Mouse (Mus musculus) hindbrain, postnatal 0 days (tissue): ENCODE measurements around the gene Stk19. TPM values are rescaled to one million over a fixed set of nuclear protein-coding genes. Genes with fewer than 3 reads are reported as not detected.

Experiments
- ATAC-seq: fragments of 200-750 bp; cut with Nextera tagmentation; 2 replicates; pipeline ENCODE4 v1.8.0; 2017; ENCODE audit warnings: mild to moderate bottlenecking, moderate TSS enrichment, moderate library complexity
- DNase-seq: peaks from one replicate; pipeline ENCODE4 v3.0.0-alpha.2; 2015; ENCODE audit warnings: low spot score
- H3K27ac ChIP-seq: fragments of 300-500 bp; sonication (generic); 2 replicates; pipeline ENCODE4 v1.5.1; 2014; ENCODE audit warnings: mild to moderate bottlenecking
- H3K27me3 ChIP-seq: fragments of 300-500 bp; sonication (generic); 2 replicates; pipeline ENCODE4 v1.6.1; 2014; ENCODE audit warnings: low read length, mixed read lengths; ENCODE audit not compliant: insufficient read depth
- H3K36me3 ChIP-seq: fragments of 300-500 bp; sonication (generic); 2 replicates; pipeline ENCODE4 v1.6.1; 2014; ENCODE audit warnings: low read length, mixed read lengths; ENCODE audit not compliant: insufficient read depth
- H3K4me1 ChIP-seq: fragments of 300-500 bp; sonication (generic); 2 replicates; pipeline ENCODE4 v1.6.1; 2014; ENCODE audit warnings: antibody characterized with exemption, low read length, mixed read lengths; ENCODE audit not compliant: insufficient read depth
- H3K4me2 ChIP-seq: fragments of 300-500 bp; sonication (generic); 2 replicates; pipeline ENCODE4 v1.6.1; 2014; ENCODE audit warnings: low read depth, mild to moderate bottlenecking, low read length, moderate library complexity, mixed read lengths
- H3K4me3 ChIP-seq: fragments of 300-500 bp; sonication (generic); 2 replicates; pipeline ENCODE4 v1.5.1; 2014; ENCODE audit warnings: low read length
- H3K9ac ChIP-seq: fragments of 300-500 bp; sonication (generic); replicated peaks from 2 replicates; pipeline ENCODE4 v1.6.1; 2014; ENCODE audit warnings: mild to moderate bottlenecking, low read length, moderate library complexity, mixed read lengths
- H3K9me3 ChIP-seq: fragments of 300-500 bp; sonication (generic); 2 replicates; pipeline ENCODE4 v1.6.1; 2016; ENCODE audit warnings: low read length, mixed read lengths
- CTCF ChIP-seq: IDR thresholded peaks from 2 replicates; pipeline ENCODE4 v1.5.1; 2016; ENCODE audit warnings: antibody characterized with exemption, control low read depth, low read depth
- WGBS: fragments of 180-500 bp; shearing (Covaris S2); extraction: QIAGEN DNeasy Blood & Tissue Kit; methylation state at CpG from one replicate; pipeline ENCODE4 v1.1.7; 2014; 5-methylcytosine and 5-hydroxymethylcytosine counted together
- polyA plus RNA-seq: library from polyadenylated mRNA; unstranded; fragments of >200 nt; fragmentation: Nextera tagmentation; extraction: Ambion mirVana; gene quantifications from 2 replicates; pipeline ENCODE4 v1.2.1, GENCODE M21; 2015
- total RNA-seq: library from RNA; depleted of rRNA; stranded (reverse); fragments of >200 nt; gene quantifications from 2 replicates; pipeline ENCODE4 v1.2.3, GENCODE M21; 2014

Stk19 gene
- total and polyA plus RNA-seq, 2 experiments from 2014 or later: 29.6 to 46.5 TPM

DNA sequence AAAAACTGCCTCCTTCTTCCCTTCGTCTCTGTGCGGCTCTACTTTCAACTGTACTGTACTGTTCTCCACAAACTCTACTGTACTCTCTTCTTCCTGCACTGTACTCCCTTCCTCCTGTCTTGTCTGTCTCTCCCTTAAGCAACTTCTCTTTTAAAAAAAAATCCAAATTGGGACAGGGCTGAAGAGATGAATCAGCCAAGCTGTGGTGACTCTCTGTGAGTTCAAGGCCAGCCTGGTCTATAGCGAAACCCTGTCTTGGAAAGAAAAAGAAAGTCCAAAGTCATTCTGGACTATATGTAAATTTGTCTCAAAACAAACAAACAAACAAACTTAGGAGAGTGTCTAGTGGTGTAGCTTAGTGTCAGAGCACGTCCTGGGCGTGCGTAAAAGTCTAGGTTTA is 37.6 kb upstream of the Stk19 start:
- no peak for TF ChIP-seq CTCF
- no peaks in the 10 kb centered on the region for H3K36me3 ChIP-seq
- no peak for ATAC-seq
- H3K4me3 ChIP-seq: no peak overlapping the region
- WGBS: 92% methylated on average over 6 of the region's 6 CpGs
- DNase-seq: no peak
- H3K4me2 ChIP-seq: no peak overlapping the region
- H3K27me3 ChIP-seq: no peaks in the 10 kb centered on the region
- H3K27ac ChIP-seq: no peak overlapping the region
- H3K9me3 ChIP-seq: no peaks in the 10 kb centered on the region
- H3K4me1 ChIP-seq: no peaks in the 10 kb centered on the region
- no peak overlapping the region for H3K9ac ChIP-seq

DNA sequence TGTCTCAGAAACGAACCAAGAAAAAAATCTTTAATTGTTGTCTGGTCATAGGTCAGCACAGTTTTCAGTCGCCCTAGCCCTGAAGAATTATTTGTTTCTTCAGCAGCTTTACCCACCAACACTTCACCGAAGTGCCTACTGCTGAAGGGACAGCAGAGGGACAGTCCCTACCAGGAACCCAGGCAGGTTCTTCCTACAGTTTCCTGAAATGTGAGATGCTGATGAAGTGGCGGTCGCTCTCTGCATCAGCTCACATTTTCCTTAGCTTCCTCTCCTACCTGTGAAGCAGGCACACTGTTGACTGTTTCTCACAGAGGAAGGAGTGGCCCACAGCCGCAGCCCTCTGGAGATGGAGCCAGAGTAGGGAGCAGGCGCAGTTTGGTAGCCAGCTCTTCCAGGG is 29.2 kb upstream of the Stk19 start:
- ATAC-seq (no peak), DNase-seq (no peak)
- Histone ChIP-seq H3K4me2 (no peak overlapping the region), H3K27ac (no peak overlapping the region), H3K27me3 (no peaks in the 10 kb centered on the region), H3K9me3 (no peaks in the 10 kb centered on the region), H3K9ac (no peak overlapping the region), H3K4me1 (no peaks in the 10 kb centered on the region), H3K36me3 (no peaks in the 10 kb centered on the region), H3K4me3 (no peak overlapping the region)
- no peak for TF ChIP-seq CTCF
- WGBS: 64% methylated on average over 7 of the region's 7 CpGs

DNA sequence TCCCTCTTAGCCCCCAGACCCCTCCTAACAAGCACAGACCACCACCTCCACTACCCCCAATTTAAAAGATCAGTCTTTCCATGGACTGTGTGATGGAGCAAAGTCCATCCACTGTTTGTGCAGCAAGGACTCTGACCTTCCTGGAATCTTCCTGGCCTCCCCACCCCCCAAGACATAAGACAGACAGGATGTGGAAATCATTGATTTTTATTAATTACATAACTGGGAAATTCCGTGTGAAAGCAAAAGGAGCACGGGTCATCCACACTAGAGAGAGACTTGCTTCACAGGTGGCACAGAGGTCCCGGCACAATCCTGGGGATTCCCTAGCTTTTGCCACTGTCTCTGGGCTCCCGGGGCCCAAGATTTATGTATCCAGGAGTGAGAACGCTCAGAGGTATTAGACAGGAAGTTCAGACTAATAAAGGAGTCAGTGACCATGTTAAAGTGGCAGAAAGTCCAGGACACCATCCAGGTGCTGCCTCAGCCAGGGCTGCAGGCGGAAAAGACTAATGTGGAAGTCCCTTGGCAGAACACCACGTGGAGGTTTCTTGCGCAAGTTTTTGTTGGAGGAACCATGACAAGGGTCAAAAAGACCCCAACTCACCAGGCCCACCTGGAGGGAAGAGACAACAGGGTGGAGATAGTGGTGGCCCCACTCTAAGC is 25.8 kb upstream of the Stk19 start, which contains the start of gene Cfb:
TSS of gene Cfb (minus strand) at position 103 of the 666 bp plus-strand sequence.
- Histone ChIP-seq H3K27ac (no peak within 1 kb of the TSS), H3K4me1 (no peaks in the 10 kb centered on the region), H3K9me3 (no peaks in the 10 kb centered on the region), H3K4me2 (no peak within 1 kb of the TSS), H3K27me3 (no peaks in the 10 kb centered on the region), H3K36me3 (no peaks in the 10 kb centered on the region), H3K4me3 (no peak within 1 kb of the TSS), H3K9ac (no peak within 1 kb of the TSS)
- DNase-seq: no peak
- 71% methylated on average over 8 of the region's 8 CpGs for WGBS
- no peak for ATAC-seq
- TF ChIP-seq CTCF: no peak

DNA sequence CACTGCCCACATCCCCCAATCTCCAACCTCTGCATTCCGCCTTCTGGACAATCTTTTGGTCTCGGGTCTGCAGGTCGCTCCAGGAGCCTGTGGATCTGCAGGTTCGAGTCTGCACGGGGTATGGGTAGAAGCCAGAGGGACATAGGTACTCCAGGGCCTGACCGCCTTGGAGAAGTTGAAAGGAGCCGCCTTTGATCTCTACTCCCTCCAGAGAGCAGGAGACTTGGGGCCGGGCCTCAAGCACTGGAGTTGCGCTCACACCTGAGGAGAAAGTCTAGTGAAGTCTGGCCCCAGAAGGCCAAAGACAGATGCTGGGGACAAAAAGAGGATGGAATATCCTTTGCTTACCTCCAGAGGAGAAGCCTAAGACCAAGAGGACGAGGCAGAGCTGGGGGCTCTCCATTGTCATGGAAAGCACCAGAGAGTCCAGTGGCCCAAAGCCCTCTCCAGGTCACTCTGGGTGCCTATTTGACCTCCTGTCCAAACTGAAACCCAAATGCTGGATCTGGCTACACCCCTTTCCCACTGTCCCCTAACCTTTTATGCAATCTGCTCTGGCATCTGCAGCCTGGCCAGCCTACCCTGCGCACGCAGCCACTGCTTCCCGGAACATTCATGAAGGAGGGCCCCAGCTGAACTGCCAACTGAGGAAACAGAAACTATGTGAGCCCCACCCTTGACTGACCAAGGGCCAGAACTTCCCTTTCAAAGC is 25.1 kb upstream of the Stk19 start:
- no peak overlapping the region for H3K9ac ChIP-seq
- 0 out of 2 replicates have a peak, but pooled peaks cover 3% of the 10 kb centered on the region for H3K36me3 ChIP-seq
- H3K9me3 ChIP-seq: no peaks in the 10 kb centered on the region
- no peak overlapping the region for H3K4me2 ChIP-seq
- H3K27ac ChIP-seq: no peak overlapping the region
- H3K4me1 ChIP-seq: no peaks in the 10 kb centered on the region
- WGBS: 72% methylated on average over 13 of the region's 13 CpGs
- no peak for TF ChIP-seq CTCF
- DNase-seq (no peak), ATAC-seq (no peak)
- no peak overlapping the region for H3K4me3 ChIP-seq
- H3K27me3 ChIP-seq: no peaks in the 10 kb centered on the region

DNA sequence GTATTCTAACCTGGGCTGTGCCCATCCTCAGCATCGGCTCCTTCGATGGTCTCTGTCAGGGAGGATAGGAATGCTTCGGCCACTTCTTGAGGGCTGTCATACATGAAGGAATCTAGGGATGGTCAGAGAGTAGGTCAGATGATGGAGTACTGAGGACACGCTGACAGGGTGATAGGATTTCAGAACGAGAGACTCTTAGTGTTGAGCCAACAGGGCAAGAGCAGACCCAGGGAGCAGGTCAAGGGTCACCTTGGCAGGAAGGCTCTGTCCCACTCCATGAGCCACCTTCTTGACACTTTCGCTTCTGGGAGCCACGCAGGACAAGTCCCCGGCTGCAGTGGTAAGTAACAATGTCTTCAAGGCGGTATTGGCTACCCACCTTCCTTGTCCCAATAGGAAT is 23.8 kb upstream of the Stk19 start:
- WGBS: 90% methylated on average over 9 of the region's 9 CpGs
- DNase-seq: no peak
- no peak for ATAC-seq
- Histone ChIP-seq H3K9ac (no peak overlapping the region), H3K4me2 (no peak overlapping the region), H3K27me3 (no peaks in the 10 kb centered on the region), H3K36me3 (peaks cover 12% of the 10 kb centered on the region), H3K4me3 (no peak overlapping the region), H3K4me1 (no peaks in the 10 kb centered on the region), H3K27ac (no peak overlapping the region), H3K9me3 (no peaks in the 10 kb centered on the region)
- TF ChIP-seq CTCF: no peak

DNA sequence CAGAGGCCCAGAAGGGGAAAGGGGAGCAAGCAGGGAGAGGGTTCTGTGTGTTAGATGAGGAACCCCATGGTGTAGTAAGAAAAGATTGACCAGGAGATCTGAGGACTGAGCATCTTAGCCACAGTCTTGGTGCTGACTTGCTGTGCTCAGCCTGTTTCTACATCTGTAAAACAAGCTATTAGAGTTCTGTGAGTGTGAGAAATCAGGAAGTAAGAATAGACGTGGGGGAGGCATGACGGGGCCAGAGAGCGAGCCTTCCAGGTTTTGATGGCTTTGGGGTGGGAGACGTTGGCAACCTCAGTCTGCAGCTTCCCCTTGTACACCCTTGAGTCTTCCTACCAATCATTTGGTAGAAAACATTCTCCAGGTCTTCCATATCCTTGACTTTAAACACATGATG is 21.9 kb upstream of the Stk19 start:
- no peak overlapping the region for H3K4me3 ChIP-seq
- 85% methylated on average over 4 of the region's 4 CpGs for WGBS
- H3K27ac ChIP-seq: no peak overlapping the region
- no peaks in the 10 kb centered on the region for H3K27me3 ChIP-seq
- H3K9ac ChIP-seq: no peak overlapping the region
- H3K9me3 ChIP-seq: no peaks in the 10 kb centered on the region
- peaks cover 31% of the 10 kb centered on the region for H3K36me3 ChIP-seq
- no peak for TF ChIP-seq CTCF
- ATAC-seq (no peak), DNase-seq (no peak)
- no peaks in the 10 kb centered on the region for H3K4me1 ChIP-seq
- no peak overlapping the region for H3K4me2 ChIP-seq

DNA sequence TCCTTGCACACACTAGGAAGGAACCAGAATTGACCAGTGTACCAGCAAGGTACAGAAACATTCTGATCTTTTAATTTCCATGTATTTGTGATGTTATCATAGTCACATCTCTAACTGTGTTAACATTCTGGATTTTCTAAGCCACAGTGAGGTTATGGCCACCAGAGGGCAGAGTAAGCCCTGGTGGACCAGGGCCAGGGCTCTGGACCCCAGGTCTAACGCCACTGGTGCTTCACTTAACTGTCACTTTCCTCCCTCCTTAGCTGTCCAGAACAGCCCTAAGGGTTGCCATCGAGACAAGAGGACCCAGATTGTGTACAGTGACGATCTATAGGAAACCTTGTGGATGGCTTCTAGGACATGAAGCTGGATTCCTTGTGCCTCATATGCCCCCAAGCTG is 19.1 kb upstream of the Stk19 start:
- Histone ChIP-seq H3K36me3 (peaks cover 39% of the 10 kb centered on the region), H3K4me3 (no peak overlapping the region), H3K27me3 (no peaks in the 10 kb centered on the region), H3K27ac (no peak overlapping the region), H3K9me3 (no peaks in the 10 kb centered on the region), H3K4me1 (peaks cover 6% of the 10 kb centered on the region; the same call in 1 of the 2 replicates), H3K4me2 (no peak overlapping the region), H3K9ac (no peak overlapping the region)
- peak; percentile 70 for DNase-seq
- WGBS: 44% methylated on average over 3 of the region's 3 CpGs
- peak; percentile 80 for TF ChIP-seq CTCF
- ATAC-seq: 0 out of 2 replicates have a peak, but pooled peaks have one; percentile 16
